Mouse (Mus musculus) limb, embryonic 13.5 days (tissue): ENCODE data around the gene Atp5f1. TPM values are rescaled to one million over a fixed set of nuclear protein-coding genes. Genes with fewer than 3 reads are reported as not detected.

Source experiments
- ATAC-seq: fragments of 200-750 bp; cut with Nextera tagmentation; 2 replicates; pipeline ENCODE4 v1.8.0; 2017; ENCODE audit warnings: low read depth, moderate number of reproducible peaks, moderate TSS enrichment; ENCODE audit not compliant: low FRiP score
- H3K27ac ChIP-seq: fragments of 300-500 bp; sonication (generic); 2 replicates; pipeline ENCODE4 v1.5.1; 2015; ENCODE audit warnings: inconsistent platforms, mild to moderate bottlenecking, moderate library complexity
- H3K27me3 ChIP-seq: fragments of 300-500 bp; sonication (generic); 2 replicates; pipeline ENCODE4 v1.6.1; 2015; ENCODE audit warnings: mild to moderate bottlenecking, inconsistent platforms
- H3K36me3 ChIP-seq: fragments of 300-500 bp; sonication (generic); 2 replicates; pipeline ENCODE4 v1.6.1; 2015; ENCODE audit warnings: inconsistent platforms, mild to moderate bottlenecking, moderate library complexity
- H3K4me1 ChIP-seq: fragments of 300-500 bp; sonication (generic); 2 replicates; pipeline ENCODE4 v1.6.1; 2015; ENCODE audit warnings: inconsistent platforms
- H3K4me2 ChIP-seq: fragments of 300-500 bp; sonication (generic); replicated peaks from 2 replicates; pipeline ENCODE4 v1.6.1; 2015; ENCODE audit warnings: inconsistent platforms, mild to moderate bottlenecking, moderate library complexity
- H3K4me3 ChIP-seq: fragments of 300-500 bp; sonication (generic); 2 replicates; pipeline ENCODE4 v1.5.1; 2015; ENCODE audit warnings: moderate library complexity, mild to moderate bottlenecking, inconsistent platforms
- H3K9ac ChIP-seq: fragments of 300-500 bp; sonication (generic); 2 replicates; pipeline ENCODE4 v1.6.1; 2015; ENCODE audit warnings: mild to moderate bottlenecking, inconsistent platforms
- H3K9me3 ChIP-seq: fragments of 300-500 bp; sonication (generic); 2 replicates; pipeline ENCODE4 v1.6.1; 2016; ENCODE audit warnings: inconsistent platforms
- WGBS: fragments of 180-500 bp; shearing (Covaris S2); methylation state at CpG from one replicate; pipeline ENCODE4 v1.1.7; 2015; 5-methylcytosine and 5-hydroxymethylcytosine counted together
- polyA plus RNA-seq: library from polyadenylated mRNA; unstranded; fragments of >200 nt; fragmentation: Nextera tagmentation; extraction: Ambion mirVana; gene quantifications from 2 replicates; pipeline ENCODE4 v1.2.1, GENCODE M21; 2015

The Atp5f1 gene
- polyA plus RNA-seq, 1 experiment from 2014 or later, result 456 TPM

DNA sequence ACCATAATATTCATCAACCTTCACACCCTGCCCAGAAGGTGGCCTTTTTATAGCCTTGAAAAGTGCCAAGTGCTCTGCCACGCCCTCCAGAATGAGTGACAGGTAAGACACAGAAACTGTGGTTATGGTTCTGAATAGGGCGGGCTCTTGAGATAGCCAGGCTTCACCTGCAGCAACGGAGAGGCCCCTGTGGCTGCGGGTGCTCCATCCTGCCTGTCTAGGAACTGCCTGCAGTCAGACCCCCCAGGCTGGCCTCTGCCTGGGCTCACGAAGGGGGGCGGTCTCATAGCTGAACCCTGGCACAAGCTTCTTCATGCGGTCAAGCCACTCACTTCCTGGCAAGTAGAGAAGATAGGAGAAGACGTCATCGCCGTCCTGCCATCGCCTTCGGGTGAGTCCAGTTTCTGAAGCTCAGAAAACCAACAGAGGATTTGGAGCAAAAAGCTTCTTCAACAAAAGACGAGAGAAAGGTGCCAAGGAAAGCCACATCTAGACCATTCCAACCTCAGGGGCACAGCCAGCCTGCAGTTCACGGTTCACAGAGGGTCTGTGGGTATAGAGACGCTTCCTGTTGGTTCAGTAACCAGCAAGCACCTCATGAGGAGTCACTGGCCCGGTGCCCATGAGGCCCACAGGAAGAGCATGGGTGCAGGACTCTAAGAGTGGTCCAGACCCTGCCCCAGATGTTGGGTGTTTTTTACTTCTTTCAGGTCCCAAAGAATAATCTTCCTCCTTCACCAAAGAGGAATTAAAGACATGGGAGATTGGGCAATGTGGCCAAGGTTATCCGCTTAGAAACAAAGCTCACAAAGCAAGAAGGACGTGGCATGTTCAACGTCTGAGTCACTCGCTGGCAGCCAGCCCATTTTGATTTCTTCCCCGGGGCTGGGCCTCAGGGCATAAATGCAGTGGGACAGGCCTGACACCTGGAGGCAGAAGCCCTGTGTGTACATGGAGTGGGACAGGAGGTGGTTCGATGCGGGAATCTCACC lies 65.0 kb downstream of the Atp5f1 start:
- Histone ChIP-seq H3K4me1 (peaks cover 39% of the 10 kb centered on the region), H3K27ac (no peak overlapping the region; the same call in 1 of the 2 replicates), H3K27me3 (no peaks in the 10 kb centered on the region), H3K4me2 (no peak overlapping the region), H3K36me3 (no peaks in the 10 kb centered on the region), H3K4me3 (no peak overlapping the region), H3K9me3 (no peaks in the 10 kb centered on the region), H3K9ac (no peak overlapping the region)
- ATAC-seq, result 0 out of 2 replicates have a peak, but pooled peaks have one; percentile 34
- 70% methylated on average over 23 of the region's 23 CpGs for WGBS

DNA sequence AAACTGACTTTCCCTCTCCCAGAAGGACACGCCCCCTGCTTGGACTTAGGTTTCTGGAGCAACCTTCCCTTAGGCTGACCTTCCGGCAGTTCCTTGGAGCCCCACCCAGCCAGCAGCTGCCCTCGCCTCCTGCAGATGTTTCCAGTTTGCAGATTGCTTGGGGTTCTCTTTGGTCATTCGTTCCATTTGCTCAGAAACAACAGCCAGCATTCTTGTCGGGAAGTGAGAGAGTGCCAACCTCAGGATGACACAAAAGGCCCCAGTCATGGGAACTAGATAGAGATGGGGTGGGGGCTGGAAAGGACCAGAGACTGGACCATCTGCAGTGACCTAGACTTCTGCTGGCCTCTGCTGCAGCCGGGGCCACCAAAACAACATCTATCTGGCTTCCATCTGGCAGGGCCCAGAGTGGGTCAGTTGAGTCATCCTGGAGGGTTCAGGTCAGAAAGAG lies 65.9 kb downstream of the Atp5f1 start:
- H3K27ac ChIP-seq, result peak overlapping the region; percentile 45; the same call in 1 of the 2 replicates
- no peaks in the 10 kb centered on the region for H3K9me3 ChIP-seq
- no peak for ATAC-seq
- H3K4me2 ChIP-seq, result no peak overlapping the region
- H3K9ac ChIP-seq, result no peak overlapping the region
- H3K4me3 ChIP-seq, result no peak overlapping the region
- WGBS, result 21% methylated on average over 6 of the region's 6 CpGs
- peaks cover 33% of the 10 kb centered on the region for H3K4me1 ChIP-seq
- H3K27me3 ChIP-seq, result no peaks in the 10 kb centered on the region
- H3K36me3 ChIP-seq, result no peaks in the 10 kb centered on the region

Other genes with a start within 250 kb of the Atp5f1 start
- 95.5 and 98.4 TPM in 2 replicates for gene Rap1a, start 158.8 kb downstream of the Atp5f1 start, polyA plus RNA-seq
- 0.36 and 0.90 TPM in 2 replicates for gene Adora3, start 89.2 kb downstream of the Atp5f1 start, polyA plus RNA-seq
- not detected in 2 replicates for gene Tmigd3, start 89.2 kb downstream of the Atp5f1 start, polyA plus RNA-seq
- gene I830077J02Rik, start 27.4 kb downstream of the Atp5f1 start, polyA plus RNA-seq, result 0.38 and 0.55 TPM in 2 replicates
- gene Wdr77, start 730 bp downstream of the Atp5f1 start, polyA plus RNA-seq, result 114 and 119 TPM in 2 replicates
- 1.5 TPM in 2 replicates for gene Ovgp1, start 13.6 kb upstream of the Atp5f1 start, polyA plus RNA-seq
- gene Pifo, start 54.5 kb upstream of the Atp5f1 start, polyA plus RNA-seq, result not detected in 2 replicates
- not detected in 2 replicates for gene Chil5, start 72.7 kb upstream of the Atp5f1 start, polyA plus RNA-seq
- gene Chia1, start 153.1 kb upstream of the Atp5f1 start, polyA plus RNA-seq, result not detected in 2 replicates
- 0.11 TPM in 1 of 2 replicates, not detected in the other for gene Chil3, start 207.5 kb upstream of the Atp5f1 start, polyA plus RNA-seq